Mouse (Mus musculus): ENCODE data around the gene Tnfrsf23.
A peak's percentile ranks its signal among the peaks of the same experiment; 100 is the strongest.
"Not testable (repeated sequence)": the region's sequence is repeated elsewhere in the genome, so short reads cannot be mapped to it uniquely, and the experiment has no call there.

The Tnfrsf23 gene

GRCm38 (mm10) chr7:143685359-143686067 lies at the start of gene Tnfrsf23:
Gene Tnfrsf23, minus strand, starts transcription at chr7:143685872.
- DNase-seq: peak; percentile 83

DNA sequence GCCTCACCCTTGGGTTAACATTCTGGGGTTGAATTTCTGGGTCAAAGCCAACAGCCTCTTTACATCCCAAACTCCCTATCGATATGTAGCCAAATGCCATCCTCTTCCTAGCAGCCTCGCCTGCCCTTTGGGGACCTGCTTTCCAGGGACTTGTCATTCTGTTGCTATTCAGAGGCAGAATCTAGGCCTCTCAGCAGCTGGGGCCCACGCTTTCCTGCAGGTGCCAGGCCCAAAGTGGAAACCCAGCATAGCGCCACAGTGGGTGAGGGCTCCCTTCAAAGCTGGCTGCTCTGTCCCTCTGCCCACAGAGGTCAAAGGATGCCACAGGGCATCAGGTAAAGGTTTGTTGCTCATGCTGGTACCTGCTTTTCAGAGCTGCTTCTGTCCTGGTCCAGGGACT lies 48.1 kb upstream of the Tnfrsf23 start:
- DNase-seq: no peak

DNA sequence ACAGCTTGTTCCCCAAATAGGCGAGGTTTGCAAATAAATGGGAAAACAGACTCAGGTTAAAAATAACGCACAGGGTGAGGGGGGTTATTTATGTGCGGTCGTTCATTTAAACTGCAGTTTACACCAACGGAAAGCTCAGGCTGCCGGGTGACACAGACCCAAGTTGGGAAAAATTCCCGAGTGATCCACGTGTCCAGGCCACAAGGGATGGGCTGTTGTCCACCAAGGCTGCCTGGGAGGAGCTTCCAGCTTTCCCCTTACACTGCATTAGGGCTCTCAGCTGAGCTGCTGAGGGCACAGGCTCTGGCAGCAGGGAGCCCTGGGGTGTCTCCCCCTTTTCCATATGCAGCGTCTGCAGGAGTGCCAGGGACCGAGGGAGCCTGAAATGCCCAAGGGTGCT lies 44.2 kb upstream of the Tnfrsf23 start:
- peak; percentile 57 for DNase-seq

DNA sequence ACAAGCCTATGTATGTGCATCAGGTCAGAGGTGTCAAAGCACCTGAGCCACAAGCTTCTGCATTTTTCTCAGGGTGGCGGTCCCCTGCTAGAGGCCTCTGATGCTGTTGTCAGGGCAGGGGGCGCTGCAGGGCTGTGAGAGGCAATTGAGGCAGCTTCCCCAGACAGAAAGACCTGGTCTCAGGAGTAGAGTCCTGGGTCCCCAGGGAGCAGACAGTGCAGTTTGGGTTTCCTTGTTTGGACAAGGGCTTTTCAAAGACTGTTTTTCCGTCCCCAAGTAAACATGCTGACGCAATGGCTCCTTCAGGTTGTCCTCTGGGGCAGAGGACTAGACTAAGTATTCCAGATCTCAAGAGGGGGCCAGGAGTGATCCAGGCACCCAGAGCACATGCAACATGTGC lies 40.7 kb upstream of the Tnfrsf23 start:
- DNase-seq: no peak

DNA sequence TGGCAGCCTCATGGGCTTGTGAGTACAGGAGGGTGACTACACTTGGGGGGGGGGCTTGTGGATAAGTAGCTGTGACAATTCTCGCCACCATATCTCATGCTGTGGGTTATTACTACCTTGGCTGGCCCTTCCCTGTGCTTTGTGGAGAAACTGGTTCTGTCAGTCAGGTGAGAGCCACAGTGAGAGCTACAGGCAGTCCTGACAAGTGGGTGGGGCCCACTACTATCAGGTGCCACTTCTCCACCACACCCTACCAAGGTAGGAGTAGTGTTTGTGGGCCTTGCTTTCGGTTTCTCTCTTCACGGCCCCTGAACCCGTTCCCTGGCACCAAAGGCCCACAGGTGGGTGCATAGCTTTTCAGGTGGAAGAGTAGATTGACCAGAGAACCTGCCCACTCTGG lies 38.2 kb upstream of the Tnfrsf23 start:
- no peak for DNase-seq

GRCm38 (mm10) chr7:143722646-143723045 lies 37.0 kb upstream of the Tnfrsf23 start:
- DNase-seq: no peak

DNA sequence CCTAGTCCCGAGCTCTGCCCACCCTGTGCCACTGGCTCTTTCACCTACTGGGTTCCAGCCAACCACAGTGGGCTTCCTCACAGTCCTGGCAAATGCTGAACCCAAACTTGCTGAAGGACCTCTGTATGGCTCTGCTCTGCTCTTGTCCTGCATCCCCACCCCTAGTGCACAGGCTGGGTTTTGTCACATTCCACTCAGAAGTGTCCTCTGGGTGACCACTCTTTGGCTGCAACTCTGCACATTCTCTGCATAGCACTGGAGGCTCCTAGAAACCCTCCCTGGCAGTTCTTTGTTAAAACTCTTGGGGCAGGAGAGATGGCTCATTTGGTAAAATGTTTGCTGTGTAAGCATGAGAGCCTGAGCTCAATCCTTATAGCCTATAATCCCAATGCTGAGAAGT lies 32.1 kb upstream of the Tnfrsf23 start:
- peak; percentile 69 for DNase-seq

DNA sequence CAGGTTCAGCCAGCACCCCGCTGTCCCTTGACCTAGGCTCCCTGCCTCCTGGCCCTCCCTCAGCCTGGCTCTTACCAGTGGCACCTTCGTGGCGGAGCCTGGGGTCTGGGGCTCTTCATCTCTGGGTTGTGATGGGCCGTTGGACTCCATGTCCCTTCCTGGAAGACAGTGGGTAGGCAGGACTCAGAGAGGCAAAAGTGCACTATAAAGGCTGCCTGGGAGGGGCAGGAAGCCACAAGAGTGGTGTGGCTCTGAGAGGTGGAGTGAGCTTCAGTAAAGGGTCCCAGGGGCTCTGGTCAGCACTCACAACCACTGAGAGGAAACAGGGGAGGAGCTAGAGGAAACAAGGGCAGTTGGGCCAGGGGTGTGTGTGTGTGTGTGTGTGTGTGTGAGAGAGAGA lies 27.7 kb upstream of the Tnfrsf23 start:
- no peak for DNase-seq

- DNase-seq: no peak
Observed at GRCm38 (mm10) chr7:143712771-143713348, 27.2 kb upstream of the Tnfrsf23 start.

- peak; percentile 61 for DNase-seq
Observed at GRCm38 (mm10) chr7:143712023-143712422, 26.4 kb upstream of the Tnfrsf23 start.

DNA sequence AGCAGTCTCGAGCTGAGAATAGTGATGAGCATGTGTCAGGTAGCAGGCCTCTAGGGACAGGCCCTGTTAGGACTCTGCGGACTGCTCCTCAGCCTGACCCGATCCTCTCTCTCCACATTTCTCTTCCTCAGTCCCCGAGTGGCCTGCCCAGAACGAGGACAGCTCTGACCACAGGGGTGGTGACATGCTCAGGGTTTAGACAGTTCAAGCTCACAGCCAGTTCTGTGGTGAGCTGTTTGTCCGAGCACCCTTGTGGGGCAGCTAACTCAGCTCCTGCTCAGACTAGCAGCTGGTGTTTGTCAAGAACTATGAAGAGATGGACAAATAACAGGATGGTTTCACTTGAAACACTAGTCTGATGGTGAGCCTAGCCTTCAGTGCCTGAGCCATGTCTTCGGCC lies 25.7 kb upstream of the Tnfrsf23 start:
- DNase-seq: peak; percentile 60

DNA sequence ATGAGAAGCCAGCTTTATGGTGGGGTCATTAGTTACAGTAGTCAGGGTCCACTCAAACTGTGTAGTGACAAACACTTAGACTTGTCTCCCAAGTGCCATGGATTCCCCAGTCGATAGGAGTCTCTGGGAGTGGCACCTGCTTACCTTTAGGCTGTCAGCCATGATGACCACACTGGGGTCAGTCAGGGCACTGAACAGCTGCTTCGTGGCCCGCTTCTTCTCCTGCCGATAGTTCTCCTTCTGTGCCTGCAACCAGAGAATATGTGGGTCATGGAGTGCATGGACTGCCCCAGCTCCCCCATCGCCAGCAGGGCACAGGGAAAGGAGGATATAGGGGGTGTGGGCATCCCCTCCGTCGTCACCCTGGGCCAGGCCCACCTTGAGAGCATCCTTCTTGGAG lies 23.7 kb upstream of the Tnfrsf23 start:
- DNase-seq: no peak

DNA sequence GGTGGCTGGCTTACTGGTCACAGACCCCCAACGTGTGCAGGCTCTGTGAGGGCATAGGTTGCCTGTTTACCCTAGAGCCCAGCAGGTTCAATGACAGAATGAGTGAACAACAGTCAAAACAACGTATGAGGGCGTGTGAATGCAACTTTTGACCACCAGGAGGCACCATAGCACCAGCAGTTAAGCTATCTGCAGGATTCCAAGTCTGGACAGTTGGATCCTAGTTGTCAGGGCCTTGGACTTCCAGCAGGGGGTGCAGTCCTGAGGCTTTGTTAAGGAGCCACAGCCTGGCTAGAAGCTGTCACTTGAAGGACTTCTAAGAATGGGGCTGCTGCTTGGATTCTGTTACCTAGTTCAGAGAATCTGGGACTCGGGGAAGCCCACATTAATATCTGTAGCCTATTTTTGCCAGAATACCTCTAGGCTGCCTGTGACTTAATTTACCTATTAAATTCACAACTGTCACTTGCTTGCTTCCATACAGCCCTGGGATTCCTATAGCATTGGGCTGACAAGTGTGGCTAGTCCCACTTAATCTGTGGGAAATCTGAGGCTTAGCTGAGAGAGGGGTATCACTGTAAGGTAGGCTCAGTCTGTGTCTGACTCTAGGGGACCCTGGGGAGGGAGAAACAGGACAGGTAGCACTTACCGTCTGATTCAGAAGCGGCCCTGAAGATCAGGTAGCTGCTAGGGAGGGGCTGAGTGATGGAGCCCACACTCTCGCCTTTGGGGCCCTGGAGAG lies 21.2 kb upstream of the Tnfrsf23 start:
- DNase-seq: peak; percentile 94

DNA sequence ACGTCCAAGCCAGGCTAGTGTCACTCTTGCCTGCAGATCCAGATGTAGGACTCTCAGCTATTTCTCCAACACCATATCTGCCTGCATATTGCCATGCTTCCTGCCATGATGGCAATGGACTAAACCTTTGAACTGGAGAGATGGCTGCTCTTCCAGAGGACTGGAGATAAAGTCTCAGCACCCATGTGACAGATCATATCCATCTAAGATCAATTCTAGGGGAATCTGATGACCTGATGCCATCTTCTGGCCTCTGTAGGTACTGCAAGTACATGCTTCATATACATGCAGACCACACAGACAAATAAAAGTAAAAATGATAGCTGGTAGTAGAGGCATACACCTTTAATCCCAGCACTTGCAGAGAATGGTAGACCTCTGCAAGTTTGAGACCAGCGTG lies 10.5 kb upstream of the Tnfrsf23 start:
- DNase-seq: peak; percentile 55

DNA sequence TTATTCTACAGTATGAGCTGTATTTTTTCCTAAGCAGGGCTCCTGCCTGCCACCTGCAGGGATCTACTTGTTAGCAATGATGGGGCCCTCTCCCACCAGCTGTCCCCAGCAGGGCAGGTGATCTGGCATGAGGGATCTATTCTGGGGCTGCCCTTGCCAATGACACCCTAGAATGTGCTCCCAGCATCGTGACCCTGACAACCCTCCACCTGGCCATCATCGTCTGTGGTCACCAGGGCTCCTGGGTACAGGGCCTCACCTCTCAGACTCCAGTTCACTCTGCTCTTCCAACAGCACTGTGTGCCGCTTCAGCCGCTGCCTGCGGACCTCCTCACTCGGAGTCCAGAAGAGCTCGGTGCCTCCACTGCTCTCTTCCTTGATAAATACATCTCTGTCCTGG lies 8.9 kb upstream of the Tnfrsf23 start:
- no peak for DNase-seq

DNA sequence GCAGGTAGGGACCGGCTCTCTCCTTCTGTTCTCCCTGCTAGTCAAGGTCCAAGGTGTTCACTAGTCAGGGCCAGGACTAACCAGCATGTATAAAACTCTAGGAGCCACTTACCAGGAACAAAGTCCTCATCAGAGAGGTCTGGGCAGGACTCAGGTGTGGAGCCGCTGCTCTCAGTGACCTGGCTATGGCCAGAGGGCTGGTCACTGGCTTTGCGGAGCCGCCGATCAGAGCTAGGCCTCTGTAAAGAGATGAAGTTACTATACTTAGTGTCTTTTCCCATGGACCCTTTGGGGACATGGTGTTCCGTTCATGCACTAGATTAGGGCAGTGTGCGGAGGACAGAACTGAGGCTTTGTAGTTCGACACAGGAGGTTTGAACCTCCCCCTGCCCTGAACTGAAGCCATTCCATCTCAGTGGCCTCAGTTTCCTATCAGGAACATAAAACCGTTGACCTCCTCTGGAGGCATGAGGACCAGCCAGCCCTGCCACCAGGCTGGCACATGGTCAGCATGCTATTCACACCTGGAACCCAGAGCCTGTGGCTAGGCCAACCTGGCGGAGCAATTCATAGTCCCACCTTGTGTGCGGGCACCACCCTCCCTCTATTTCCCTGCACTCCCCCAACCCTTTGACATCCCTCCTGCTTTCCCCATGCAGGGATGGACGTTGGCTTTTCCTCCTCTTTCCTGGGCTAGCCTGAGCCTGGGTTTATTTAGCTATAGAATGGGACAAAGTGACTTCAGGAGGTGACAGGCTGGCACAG lies 7.3 kb upstream of the Tnfrsf23 start:
- DNase-seq: no peak

- DNase-seq: no peak
Observed at GRCm38 (mm10) chr7:143691909-143692308, 6.2 kb upstream of the Tnfrsf23 start.

GRCm38 (mm10) chr7:143691181-143691580 lies 5.5 kb upstream of the Tnfrsf23 start:
- DNase-seq: no peak

DNA sequence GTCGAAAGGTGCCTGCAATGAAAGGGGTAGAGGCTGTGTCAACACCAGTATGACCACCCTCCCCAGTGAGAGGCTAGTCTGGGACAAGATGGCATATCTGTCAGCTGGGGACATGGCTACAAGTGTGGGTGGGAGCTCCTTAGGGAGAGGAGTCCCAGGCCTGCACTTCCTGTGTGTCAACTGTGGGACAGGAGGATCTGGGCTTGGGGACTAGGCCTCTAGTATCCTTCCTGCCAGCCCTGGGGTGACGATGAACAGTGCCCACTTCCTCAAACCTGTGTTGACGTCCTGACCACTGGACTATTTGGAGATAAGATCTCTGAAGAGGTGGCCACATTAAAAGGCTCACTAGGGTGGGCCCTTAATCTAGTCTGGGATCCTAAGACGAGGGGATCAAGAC lies 4.3 kb upstream of the Tnfrsf23 start:
- DNase-seq: no peak

- no peak for DNase-seq
Observed at GRCm38 (mm10) chr7:143689481-143689880, 3.8 kb upstream of the Tnfrsf23 start.

GRCm38 (mm10) chr7:143686676-143687075 lies 1.0 kb upstream of the Tnfrsf23 start:
- DNase-seq: not testable (repeated sequence)

DNA sequence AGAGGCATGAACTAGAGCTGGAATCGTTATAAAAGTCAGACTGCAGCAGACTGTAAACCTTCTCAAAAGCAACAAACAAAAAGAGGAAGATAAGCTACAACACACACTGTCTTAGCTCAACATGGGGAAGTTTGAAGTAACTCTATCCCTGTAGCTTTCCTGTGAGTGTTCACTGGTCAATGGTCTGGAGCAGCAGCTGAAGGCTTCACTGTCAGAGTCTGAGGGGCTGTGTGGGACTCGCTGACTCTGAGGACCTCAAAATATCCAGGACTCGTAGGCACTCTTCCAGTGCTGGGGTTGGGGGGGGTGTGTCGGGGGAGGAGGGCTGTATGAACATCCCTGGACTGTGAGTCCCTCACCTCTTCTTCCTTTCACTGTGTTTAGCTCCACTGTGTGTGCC lies 519 bp upstream of the Tnfrsf23 start:
- DNase-seq: not testable (repeated sequence)

DNA sequence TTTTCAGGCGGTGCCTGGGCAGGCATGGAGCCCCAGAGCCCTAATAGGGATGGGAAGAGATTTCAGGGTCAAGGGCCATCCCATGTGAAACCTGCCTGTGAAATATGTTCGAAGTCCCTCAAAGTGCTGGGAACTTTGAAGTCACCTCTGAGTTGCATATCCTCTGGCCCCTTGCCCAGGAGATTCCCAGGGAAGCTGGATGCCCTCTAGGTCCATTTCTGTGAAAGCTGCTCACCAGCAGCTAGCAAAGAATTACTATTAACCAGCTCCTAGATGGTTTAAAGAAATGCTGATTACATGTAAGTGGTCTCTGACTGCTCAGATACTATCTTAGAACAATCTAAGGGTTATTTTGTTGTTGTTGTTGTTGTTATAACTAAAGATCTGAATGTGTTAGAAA lies 1.1 kb downstream of the Tnfrsf23 start:
- peak; percentile 36 for DNase-seq

Measured in kidney, postnatal 14 days (tissue).